ENCODE assay signal across 14 mouse cellular contexts in genomic region chr7:108993230-108993629, GRCm38 (mm10). TPM values are rescaled to one million over a fixed set of nuclear protein-coding genes. Genes with fewer than 3 reads are reported as not detected.
DNase-seq lines count a peak whose midpoint lies in the region; ATAC-seq and TF ChIP-seq lines count a peak whose summit lies in the region.
"Had no signal": no experiment of that assay in that cellular context is flagged by ENCODE, and none has a peak within 500 bp of the region (broad histone marks: within the 10 kb centered on the region; RNA-seq: fewer than 3 reads in every experiment).

No protein-coding gene starts in this region.

- H3K27me3 ChIP-seq in heart, adult 2 months (ENCODE audit: control insufficient read depth, insufficient read depth, low read length) = no peaks in the 10 kb centered on the region
- no peaks in the 10 kb centered on the region for H3K27me3 ChIP-seq in heart, embryonic 11.5 days (ENCODE audit: control insufficient read depth, insufficient read depth, low read length)
- H3K27me3 ChIP-seq in lung, embryonic 14.5 days (ENCODE audit: insufficient read depth, low read length) = no peaks in the 10 kb centered on the region
- H3K27me3 ChIP-seq: hindbrain, embryonic 13.5 days had no signal

- H3K36me3 ChIP-seq in heart, adult 2 months (ENCODE audit: control insufficient read depth, insufficient read depth, low read length) = no peaks in the 10 kb centered on the region
- H3K36me3 ChIP-seq in heart, embryonic 11.5 days (ENCODE audit: control insufficient read depth, insufficient read depth, low read length) = no peaks in the 10 kb centered on the region
- H3K36me3 ChIP-seq in lung, embryonic 14.5 days (ENCODE audit: insufficient read depth) = no peaks in the 10 kb centered on the region
- H3K36me3 ChIP-seq: hindbrain, embryonic 13.5 days had no signal

- ATAC-seq in heart, embryonic 11.5 days (replicated peaks; ENCODE audit: insufficient number of reproducible peaks, low FRiP score, low TSS enrichment) = no peak
- ATAC-seq in lung, embryonic 14.5 days (ENCODE audit: insufficient read depth) = peak; percentile 79; the same call in 1 of the 2 replicates

- 0 out of 2 replicates have a peak, but pooled peaks have one; percentile 52 for TF ChIP-seq EP300 in heart, adult 2 months (IDR thresholded peaks at IDR 0.05; ENCODE audit: insufficient read depth, low read depth, low read length)

- DNase-seq in heart, adult 2 months = peak; percentile 60 to 75
- peak; percentile 84 for DNase-seq in adipocyte (ENCODE audit: low spot score)
- DNase-seq in heart, adult 8-10 months (ENCODE audit: low spot score) = peak; percentile 77
- peak; percentile 53 for DNase-seq in lung, embryonic 14.5 days
- no peak for DNase-seq in layer of hippocampus, adult 9-11 months
- no peak for DNase-seq in thymus, adult 18-20 months
- DNase-seq in cerebellum, adult 8-10 months = no peak
- DNase-seq: layer of hippocampus, postnatal 36 days; right cerebral cortex, postnatal 25 days had no signal

- H3K4me3 ChIP-seq in heart, adult 2 months = no peak overlapping the region
- no peak overlapping the region for H3K4me3 ChIP-seq in heart, embryonic 11.5 days (ENCODE audit: low read depth, low read length)
- H3K4me3 ChIP-seq in lung, embryonic 14.5 days (ENCODE audit: low read depth, low read length) = no peak overlapping the region
- H3K4me3 ChIP-seq: hindbrain, embryonic 13.5 days; myocyte had no signal

- no peak overlapping the region for H3K27ac ChIP-seq in heart, adult 2 months
- no peak overlapping the region for H3K27ac ChIP-seq in heart, embryonic 11.5 days (ENCODE audit: low read depth, low read length)
- no peak overlapping the region for H3K27ac ChIP-seq in lung, embryonic 14.5 days (ENCODE audit: low read depth)
- H3K27ac ChIP-seq: hindbrain, embryonic 13.5 days; liver, embryonic 14.5 days had no signal

- peak; percentile 31 for TF ChIP-seq CTCF in heart, adult 2 months (IDR thresholded peaks at IDR 0.05)
- 0 out of 2 replicates have a peak, but pooled peaks have one; percentile 15 for TF ChIP-seq CTCF in lung, embryonic 14.5 days (IDR thresholded peaks at IDR 0.05; ENCODE audit: low read depth)

- peaks cover 4% of the 10 kb centered on the region; the same call in 1 of the 2 replicates for H3K4me1 ChIP-seq in heart, adult 2 months (ENCODE audit: control insufficient read depth, insufficient read depth, low read length)
- no peaks in the 10 kb centered on the region for H3K4me1 ChIP-seq in heart, embryonic 11.5 days (ENCODE audit: control insufficient read depth, insufficient read depth, low read length)
- H3K4me1 ChIP-seq in lung, embryonic 14.5 days (ENCODE audit: insufficient read depth) = no peaks in the 10 kb centered on the region

- H3K9me3 ChIP-seq in heart, embryonic 11.5 days (replicated peaks; ENCODE audit: control insufficient read depth, low read length) = no peaks in the 10 kb centered on the region
- no peaks in the 10 kb centered on the region for H3K9me3 ChIP-seq in lung, embryonic 14.5 days (ENCODE audit: low read depth, low read length)
- H3K9me3 ChIP-seq: hindbrain, embryonic 13.5 days had no signal

- H3K79me2 ChIP-seq in heart, adult 2 months (replicated peaks; ENCODE audit: control insufficient read depth, insufficient read depth, low read length) = no peaks in the 10 kb centered on the region

- H3K4me2 ChIP-seq in heart, embryonic 11.5 days = no peak overlapping the region
- no peak overlapping the region for H3K4me2 ChIP-seq in lung, embryonic 14.5 days
- H3K4me2 ChIP-seq: hindbrain, embryonic 13.5 days had no signal

- 42% methylated on average over 7 of the region's 7 CpGs for WGBS in heart, adult 2 months
- 63% methylated on average over 7 of the region's 7 CpGs for WGBS in heart, embryonic 11.5 days (ENCODE audit: insufficient replicate concordance)
- 56% methylated on average over 7 of the region's 7 CpGs for WGBS in lung, embryonic 14.5 days

- no peak overlapping the region for H3K9ac ChIP-seq in heart, adult 2 months (ENCODE audit: low read depth, low read length)
- no peak overlapping the region for H3K9ac ChIP-seq in heart, embryonic 11.5 days (ENCODE audit: low read depth, low read length)
- H3K9ac ChIP-seq in lung, embryonic 14.5 days = no peak overlapping the region
- H3K9ac ChIP-seq: hindbrain, embryonic 13.5 days; liver, embryonic 14.5 days had no signal

- no peak for TF ChIP-seq POLR2A in heart, adult 2 months (IDR thresholded peaks at IDR 0.05; ENCODE audit: insufficient read depth, low read depth, low read length)

- intact Hi-C loops in heart, adult 2 months (cut with DNase I) = no loop called here

RNA-seq across cellular contexts. Expression of gene Tub, which starts 43.1 kb away (rescaled TPM):
- under 1 TPM; 0.26 to 0.52 TPM for total RNA-seq in heart, adult 2 months (2021)
- 0.45 and 1.2 TPM in 2 replicates for polyA plus RNA-seq in heart, adult 2 months (2012; rRNA removed)
- 0.45 and 0.63 TPM in 2 replicates for polyA plus RNA-seq in heart, embryonic 11.5 days (2014; fragmentation: Nextera tagmentation; extraction: Ambion mirVana)
- total RNA-seq in heart, adult 8-10 months (2022) = under 1 TPM; 0.08 to 0.28 (median 0.18) TPM
- polyA plus RNA-seq in lung, embryonic 14.5 days (2014; fragmentation: Nextera tagmentation; extraction: Ambion mirVana) = 2.0 and 2.2 TPM in 2 replicates
- total RNA-seq: common myeloid progenitor, adult 5-6 weeks had no signal
- polyA plus RNA-seq: myocyte had no signal

RNA-seq across cellular contexts. Expression of gene Eif3f, which starts 59.0 kb away (rescaled TPM):
- total RNA-seq in heart, adult 2 months (2021) = 10 to 100 TPM; 78.6 to 97.2 TPM
- 72.1 and 72.8 TPM in 2 replicates for polyA plus RNA-seq in heart, adult 2 months (2012; rRNA removed)
- 54.7 and 66.0 TPM in 2 replicates for polyA plus RNA-seq in heart, embryonic 11.5 days (2014; fragmentation: Nextera tagmentation; extraction: Ambion mirVana)
- total RNA-seq in heart, adult 8-10 months (2022) = 10 to 100 TPM; 81.4 to 89.7 (median 83.2) TPM
- polyA plus RNA-seq in lung, embryonic 14.5 days (2014; fragmentation: Nextera tagmentation; extraction: Ambion mirVana) = 108 and 119 TPM in 2 replicates

Comparison
In these comparisons a context has a peak if more than half of its experiments do, and no peak if none do; other contexts are left out.
1. DNase-seq: peak in heart, adult 2 months (2 of 2), adipocyte (single experiment), heart, adult 8-10 months (single experiment) and lung, embryonic 14.5 days (single experiment); none in layer of hippocampus, adult 9-11 months (single experiment), thymus, adult 18-20 months (0 of 2) and cerebellum, adult 8-10 months (single experiment).